Comparison of ENCODE assay signal across 14 mouse cellular contexts in genomic region chr2:50942741-50943140, GRCm38 (mm10).
DNase-seq lines count a peak whose midpoint lies in the region; ATAC-seq lines count a peak whose summit lies in the region.
"Had no signal": no experiment of that assay in that cellular context is flagged by ENCODE, and none has a peak within 500 bp of the region (broad histone marks: within the 10 kb centered on the region; RNA-seq: fewer than 3 reads in every experiment).

No protein-coding gene starts in this region.

- ATAC-seq in cerebellum, adult (ENCODE audit: insufficient number of reproducible peaks, low FRiP score, low TSS enrichment): no peak
- no peak for ATAC-seq in midbrain, embryonic 15.5 days (replicated peaks)
- no peak for ATAC-seq in midbrain, embryonic 16.5 days
- ATAC-seq: liver, embryonic 12.5 days had no signal

- H3K9me3 ChIP-seq in midbrain, embryonic 10.5 days (replicated peaks): no peaks in the 10 kb centered on the region
- no peaks in the 10 kb centered on the region for H3K9me3 ChIP-seq in midbrain, embryonic 15.5 days
- H3K9me3 ChIP-seq in midbrain, embryonic 16.5 days (replicated peaks; ENCODE audit: control insufficient read depth, low read length, poor library complexity, severe bottlenecking): no peaks in the 10 kb centered on the region
- H3K9me3 ChIP-seq: liver, embryonic 12.5 days had no signal

- H3K4me2 ChIP-seq in midbrain, embryonic 15.5 days: no peak overlapping the region
- no peak overlapping the region for H3K4me2 ChIP-seq in midbrain, embryonic 16.5 days (ENCODE audit: low read length)
- H3K4me2 ChIP-seq: liver, embryonic 12.5 days; midbrain, embryonic 11.5 days had no signal

- H3K36me3 ChIP-seq in midbrain, embryonic 10.5 days: no peaks in the 10 kb centered on the region
- H3K36me3 ChIP-seq in midbrain, embryonic 15.5 days (replicated peaks): no peaks in the 10 kb centered on the region
- no peaks in the 10 kb centered on the region for H3K36me3 ChIP-seq in midbrain, embryonic 16.5 days (ENCODE audit: control insufficient read depth, insufficient read depth, low read length)
- H3K36me3 ChIP-seq: liver, embryonic 12.5 days had no signal

- intact Hi-C loops in left cerebral cortex, postnatal 25 days (cut with DNase I): no loop called here

- H3K9ac ChIP-seq in midbrain, embryonic 15.5 days: no peak overlapping the region
- H3K9ac ChIP-seq in midbrain, embryonic 16.5 days (ENCODE audit: low read depth, low read length): no peak overlapping the region
- H3K9ac ChIP-seq: liver, embryonic 12.5 days had no signal

- H3K27me3 ChIP-seq in midbrain, embryonic 10.5 days (ENCODE audit: low read depth, poor library complexity, severe bottlenecking): no peaks in the 10 kb centered on the region
- no peaks in the 10 kb centered on the region for H3K27me3 ChIP-seq in midbrain, embryonic 15.5 days (replicated peaks)
- no peaks in the 10 kb centered on the region for H3K27me3 ChIP-seq in midbrain, embryonic 16.5 days (ENCODE audit: control insufficient read depth, insufficient read depth, low read depth, low read length)
- H3K27me3 ChIP-seq: liver, embryonic 12.5 days had no signal

- peak; percentile 4 to 13 for DNase-seq in cerebellum, postnatal 10 days
- DNase-seq in midbrain, embryonic 10.5 days (ENCODE audit: low spot score): no peak
- peak; percentile 63 to 76 for DNase-seq in heart, adult 9 months (ENCODE audit: low spot score in 2 of 2)
- DNase-seq in left cerebral cortex, postnatal 25 days (ENCODE audit: low spot score in 2 of 2): no peak
- no peak for DNase-seq in left cerebral cortex, adult 11 months (ENCODE audit: low spot score)
- DNase-seq: cerebellum, adult 9-10 months; right cerebral cortex, postnatal 4 days; thymus, adult 2 months had no signal

- 84% methylated on average over 11 of the region's 11 CpGs for WGBS in midbrain, embryonic 10.5 days
- 79% methylated on average over 11 of the region's 11 CpGs for WGBS in midbrain, embryonic 15.5 days
- whole genome bisulfite sequencing in midbrain, embryonic 16.5 days: 72% methylated on average over 11 of the region's 11 CpGs

- no peak overlapping the region for H3K4me3 ChIP-seq in midbrain, embryonic 10.5 days
- no peak overlapping the region for H3K4me3 ChIP-seq in midbrain, embryonic 15.5 days
- no peak overlapping the region for H3K4me3 ChIP-seq in midbrain, embryonic 16.5 days (ENCODE audit: low read depth, low read length)
- H3K4me3 ChIP-seq: erythroblast, embryonic 14.5 days; liver, embryonic 12.5 days had no signal

- peaks cover 8% of the 10 kb centered on the region for H3K4me1 ChIP-seq in midbrain, embryonic 10.5 days
- no peaks in the 10 kb centered on the region for H3K4me1 ChIP-seq in midbrain, embryonic 15.5 days
- 0 out of 2 replicates have a peak, but pooled peaks cover 2% of the 10 kb centered on the region for H3K4me1 ChIP-seq in midbrain, embryonic 16.5 days (ENCODE audit: control insufficient read depth, insufficient read depth, low read length)
- H3K4me1 ChIP-seq: liver, embryonic 12.5 days had no signal

- 0 out of 2 replicates have a peak overlapping the region, but pooled peaks have one; percentile 55 for H3K27ac ChIP-seq in midbrain, embryonic 10.5 days (replicated peaks)
- no peak overlapping the region for H3K27ac ChIP-seq in midbrain, embryonic 15.5 days
- no peak overlapping the region for H3K27ac ChIP-seq in midbrain, embryonic 16.5 days (ENCODE audit: low read length)
- H3K27ac ChIP-seq: liver, embryonic 12.5 days had no signal

Comparison
In these comparisons a context has a peak if more than half of its experiments do, and no peak if none do; other contexts are left out.
1. DNase-seq: peak in cerebellum, postnatal 10 days (2 of 2) and heart, adult 9 months (2 of 2); none in midbrain, embryonic 10.5 days (single experiment), left cerebral cortex, postnatal 25 days (0 of 2) and left cerebral cortex, adult 11 months (single experiment).